Mouse (Mus musculus) left cerebral cortex, postnatal 36 days (tissue): ENCODE data around the gene Scn1b. TPM values are rescaled to one million over a fixed set of nuclear protein-coding genes. Genes with fewer than 3 reads are reported as not detected.

Experiments
- DNase-seq, 2 experiments: peaks; one replicate each; pipeline ENCODE4 v3.0.0; 2021 to 2022; ENCODE audit warnings: low spot score in 2 of 2, mixed read lengths in 1 of 2
- intact Hi-C: fragments of 180-260 bp; cut with DNase I; formaldehyde crosslinking; loops from one replicate; pipeline ENCODE4 v1.15.1; 2025
- total RNA-seq, 2 experiments: library from RNA; stranded (reverse); gene quantifications; 2 replicates each; pipeline ENCODE4 v1.2.3; 2021

Scn1b gene
- total RNA-seq, 2 experiments from 2014 or later, result 640 to 844 TPM

DNA sequence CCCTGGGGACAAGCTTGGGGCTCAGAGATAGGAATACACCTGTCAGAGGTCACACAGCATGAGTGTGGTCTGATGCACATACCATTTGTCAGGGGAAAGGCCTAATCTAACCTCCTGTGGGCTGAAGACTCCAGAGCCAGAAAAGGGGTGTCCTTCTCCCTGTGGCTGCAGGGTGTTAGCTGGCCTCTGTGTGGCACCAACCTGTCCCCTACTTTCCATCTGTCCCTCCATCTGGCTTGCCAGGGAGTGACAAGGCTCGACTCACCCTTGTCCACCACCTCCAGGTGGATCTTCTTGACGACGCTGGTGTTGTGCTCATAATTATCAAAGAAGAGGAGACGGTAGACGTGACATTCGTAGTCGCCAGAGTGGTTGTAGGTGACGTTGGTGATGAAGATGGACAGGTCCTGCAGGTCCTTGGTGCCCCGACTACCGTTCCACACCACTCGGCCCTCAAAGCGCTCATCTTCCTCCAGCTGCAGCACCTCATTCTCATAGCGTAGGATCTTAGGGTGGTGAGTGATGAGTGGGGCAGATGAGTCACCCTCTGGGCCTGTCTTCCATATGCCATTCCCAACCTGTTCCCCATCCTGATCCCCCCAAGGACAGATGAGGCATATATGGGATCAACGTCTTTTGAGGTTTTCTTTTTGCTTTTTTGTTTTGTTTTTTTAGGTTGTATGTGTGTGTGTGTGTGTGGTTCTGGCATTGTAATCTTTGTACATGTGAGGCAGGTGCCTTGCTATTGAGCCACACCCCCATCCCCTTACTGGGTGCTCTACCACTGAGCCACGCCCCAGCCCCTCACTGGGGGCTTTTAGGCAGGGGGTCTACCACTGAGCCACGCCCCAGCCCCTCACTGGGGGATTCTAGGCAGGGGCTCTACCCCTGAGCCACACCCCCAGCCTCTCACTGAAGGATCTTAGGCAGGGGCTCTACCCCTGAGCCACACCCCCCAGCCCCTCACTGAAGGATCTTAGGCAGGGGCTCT is 3.9 kb downstream of the Scn1b start:
- peak in 1 of 2 experiments; percentile 32 for DNase-seq
- intact Hi-C loops, result no loop called here

DNA sequence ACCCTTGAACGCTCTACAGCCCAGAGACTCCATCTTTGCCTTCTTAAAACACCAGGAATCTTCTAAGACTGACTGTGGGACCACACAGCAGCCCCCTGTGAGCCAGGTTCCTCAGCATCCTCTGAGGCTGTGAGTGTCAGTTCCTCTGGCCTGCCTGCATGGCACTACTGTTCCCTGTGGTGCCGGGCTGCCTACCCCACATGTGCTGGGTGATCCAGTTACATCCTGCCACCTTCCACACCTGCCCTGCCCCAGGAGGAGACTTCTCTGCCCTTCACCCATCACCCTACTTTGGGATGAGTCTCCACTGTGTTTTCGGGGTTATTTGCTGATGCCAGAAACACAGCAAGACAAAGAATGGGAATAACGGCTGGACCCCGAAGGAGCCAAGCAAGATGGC is 7.2 kb downstream of the Scn1b start:
- DNase-seq, result no peak
- intact Hi-C loops, result no loop called here

DNA sequence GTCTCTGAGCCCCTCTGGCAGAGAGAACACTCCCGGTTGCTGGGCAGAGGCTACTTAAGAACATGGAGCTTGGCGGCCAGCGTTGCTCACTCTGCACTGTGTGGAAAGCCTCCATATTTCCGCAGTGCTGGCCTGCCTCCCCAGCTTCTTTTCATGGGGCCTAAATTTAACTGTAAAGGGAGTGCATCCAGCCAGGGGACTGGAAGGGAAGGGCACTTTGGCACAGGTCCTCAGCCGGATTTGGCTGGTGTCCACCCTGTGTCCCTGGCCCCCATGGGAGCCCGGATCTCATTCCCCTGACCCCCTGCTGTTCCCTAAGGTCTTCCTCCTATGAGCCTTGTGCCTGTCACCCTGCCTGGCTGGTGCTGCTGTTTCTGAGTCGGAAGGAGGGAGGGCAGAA is 8.3 kb downstream of the Scn1b start:
- intact Hi-C loops, result no loop called here
- peak in 1 of 2 experiments; percentile 34 for DNase-seq

DNA sequence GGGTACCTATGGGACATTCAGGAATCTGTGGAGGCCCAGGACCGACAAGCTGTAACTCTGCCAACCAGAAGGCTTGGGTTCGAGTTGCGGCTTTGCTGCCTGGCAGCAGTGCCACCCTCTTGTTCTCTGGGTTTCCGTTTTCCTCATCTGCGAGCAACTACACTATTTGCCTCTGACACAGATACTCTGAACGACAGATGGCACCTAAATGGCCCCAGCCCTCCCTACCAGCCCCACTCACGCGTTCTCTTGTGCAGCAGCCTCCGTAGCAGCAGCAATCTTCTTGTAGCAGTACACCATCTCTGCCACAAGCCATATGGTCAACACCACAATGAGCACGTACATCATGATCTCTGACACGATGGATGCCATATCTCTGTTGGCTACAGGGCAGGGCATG is 9.3 kb downstream of the Scn1b start:
- intact Hi-C loops, result no loop called here

DNA sequence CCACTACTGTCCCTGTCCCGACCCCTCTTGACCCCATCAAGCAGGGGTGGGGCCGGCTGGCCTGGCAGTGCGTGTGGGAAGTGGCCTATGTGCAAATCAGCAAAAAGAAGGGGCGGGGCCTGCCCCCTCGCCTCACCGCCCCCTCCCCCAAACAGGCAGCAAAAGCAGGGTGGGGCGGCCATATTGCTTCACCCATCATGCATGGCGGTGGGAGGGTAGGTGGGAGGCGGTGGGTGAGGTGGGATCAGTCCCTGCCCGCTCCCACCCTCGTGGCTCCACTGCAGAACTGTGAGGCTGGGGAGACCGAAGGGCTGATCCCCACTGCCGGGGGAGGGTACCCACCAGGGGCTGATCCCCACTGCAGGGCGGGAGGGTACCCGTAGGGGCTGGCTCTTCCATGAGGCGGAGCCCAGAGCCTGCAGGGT is 10.1 kb downstream of the Scn1b start:
- intact Hi-C loops, result no loop called here
- DNase-seq, result no peak

More for the DNA sequence above, 9.3 kb downstream of the Scn1b start:
- DNase-seq, result no peak

DNA sequence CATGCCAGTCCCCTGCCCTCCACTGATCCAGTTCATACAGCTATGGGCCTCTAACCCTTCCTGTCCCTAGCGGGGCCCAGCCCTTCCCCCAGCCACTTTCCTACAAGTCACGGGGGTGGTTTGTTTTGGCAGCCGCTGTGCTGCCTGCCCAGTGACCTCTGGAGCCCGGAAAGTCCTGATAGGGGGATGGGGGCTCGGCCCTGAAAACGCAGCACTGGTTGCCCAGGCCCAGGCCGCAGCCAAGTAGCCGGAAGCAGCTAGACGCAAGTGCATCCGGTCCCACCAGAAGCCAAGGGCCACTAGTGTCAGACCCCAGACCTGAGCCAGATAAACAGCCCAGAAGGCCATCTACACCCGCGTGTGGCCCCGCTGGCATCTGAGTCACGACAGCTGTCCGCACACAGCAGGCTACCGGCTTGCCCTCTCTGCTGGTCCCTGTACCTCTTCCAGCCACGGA is 11.2 kb downstream of the Scn1b start:
- intact Hi-C loops, result no loop called here
- DNase-seq, result peak; percentile 35 to 43

DNA sequence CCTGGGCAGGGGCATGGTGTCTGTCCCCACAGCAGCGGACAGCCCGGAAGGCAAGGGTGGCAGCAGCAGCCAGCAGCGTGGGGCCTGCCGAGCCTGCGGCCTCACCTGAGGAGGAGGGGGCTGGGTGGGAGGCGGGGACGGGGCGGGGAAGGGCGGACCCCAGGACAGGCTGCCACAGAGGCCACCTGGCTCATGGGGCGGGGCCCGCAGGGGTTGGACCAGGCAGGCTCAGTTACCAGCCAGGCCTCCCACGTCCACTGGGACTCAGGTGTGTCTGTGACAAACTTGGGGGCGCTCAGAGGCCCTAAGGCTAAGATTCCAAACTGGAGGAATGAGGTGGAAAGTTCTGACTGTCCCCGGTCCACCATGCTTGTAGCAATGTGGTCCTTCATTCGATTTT is 11.6 kb downstream of the Scn1b start, which contains the start of gene Hpn:
Gene Hpn, minus strand, starts transcription at position 109 of the 400 bp plus-strand sequence.
- intact Hi-C loops, result no loop called here

DNA sequence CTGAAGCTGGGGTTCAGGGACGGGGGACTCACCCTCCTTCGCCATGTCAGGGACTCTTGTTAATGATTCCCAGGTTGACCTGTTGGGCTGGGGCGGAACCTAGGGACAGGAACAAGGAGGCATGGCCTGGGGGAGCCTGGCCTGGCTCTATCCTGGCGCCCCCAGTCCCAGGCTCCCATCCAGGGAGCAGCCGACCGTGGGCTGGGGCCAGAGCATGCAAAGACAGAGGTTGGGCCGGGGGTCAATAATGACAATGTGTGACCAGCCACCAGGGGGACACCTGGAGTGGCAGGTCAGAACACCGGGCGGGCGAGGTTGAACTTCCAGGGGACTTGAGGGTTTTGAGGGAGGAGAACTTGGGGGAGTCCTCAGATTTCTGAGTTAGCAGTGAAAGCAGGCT is 12.2 kb downstream of the Scn1b start:
- no peak for DNase-seq
- intact Hi-C loops, result no loop called here

More for the DNA sequence above, 11.6 kb downstream of the Scn1b start, which contains the start of gene Hpn:
- no peak for DNase-seq

DNA sequence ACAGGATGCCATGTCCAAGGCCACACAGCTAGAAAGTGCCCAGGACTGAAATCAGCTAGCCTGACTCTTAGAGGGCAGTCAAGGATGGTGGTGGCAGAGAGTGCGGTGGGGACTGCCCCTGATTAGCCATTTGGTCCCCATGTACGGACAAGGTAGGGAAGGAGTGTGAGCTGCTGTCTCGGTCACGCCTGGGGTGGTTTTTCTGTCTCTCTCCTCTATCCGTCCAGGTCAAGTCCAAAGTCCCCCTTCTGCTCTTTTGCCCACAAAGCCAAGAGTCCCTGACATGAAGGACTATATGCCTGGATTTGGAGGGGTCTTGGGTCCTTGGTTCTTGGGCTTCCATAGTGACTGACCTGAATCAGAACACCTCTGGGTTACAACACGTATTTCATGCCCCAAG is 13.0 kb downstream of the Scn1b start:
- DNase-seq, result no peak
- intact Hi-C loops, result no loop called here

DNA sequence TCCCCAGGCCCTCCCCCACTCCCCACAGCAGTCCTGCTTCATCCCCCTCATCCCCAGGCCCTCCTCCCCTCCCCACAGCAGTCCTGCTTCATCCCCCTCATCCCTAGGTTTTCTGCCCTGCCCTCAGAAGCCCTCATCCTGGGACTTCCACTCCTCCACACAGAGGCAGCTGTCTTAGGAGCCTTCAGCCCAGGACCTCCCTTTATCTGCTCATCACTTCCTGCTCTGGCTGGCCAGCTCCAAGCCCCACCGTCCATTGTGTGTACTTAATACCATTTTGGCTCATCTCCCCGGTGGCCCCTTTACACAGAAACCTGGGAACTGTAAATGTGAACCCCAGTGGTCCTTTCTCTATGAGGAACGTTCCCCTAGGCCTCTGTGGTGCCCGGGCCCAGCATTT is 14.8 kb downstream of the Scn1b start:
- intact Hi-C loops, result no loop called here
- no peak for DNase-seq

DNA sequence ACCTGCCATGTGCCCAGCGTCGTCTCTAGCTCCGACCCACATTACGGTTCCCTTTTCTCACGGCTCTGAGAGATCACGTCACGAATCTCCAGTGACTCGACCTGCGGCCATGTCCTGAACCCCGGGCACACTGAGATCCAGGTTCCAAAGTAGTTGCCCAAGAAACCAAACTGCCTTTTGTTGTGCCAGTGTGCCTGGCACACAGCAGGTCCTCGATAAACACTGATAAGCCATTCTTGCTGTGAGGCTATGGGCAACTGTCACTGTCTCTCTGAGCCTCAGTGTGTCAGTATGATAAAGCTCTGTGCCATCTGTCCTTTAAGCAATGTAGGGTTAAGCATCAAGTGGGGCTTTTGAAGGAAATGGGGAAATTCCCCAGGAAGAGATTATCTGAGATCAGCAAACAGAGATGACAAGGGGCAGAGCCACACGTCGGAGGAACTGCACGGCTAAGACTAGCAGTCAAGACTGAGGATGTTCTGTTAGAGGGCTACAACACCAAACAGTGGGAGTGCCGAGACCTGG is 15.9 kb downstream of the Scn1b start:
- no peak for DNase-seq
- intact Hi-C loops, result no loop called here

DNA sequence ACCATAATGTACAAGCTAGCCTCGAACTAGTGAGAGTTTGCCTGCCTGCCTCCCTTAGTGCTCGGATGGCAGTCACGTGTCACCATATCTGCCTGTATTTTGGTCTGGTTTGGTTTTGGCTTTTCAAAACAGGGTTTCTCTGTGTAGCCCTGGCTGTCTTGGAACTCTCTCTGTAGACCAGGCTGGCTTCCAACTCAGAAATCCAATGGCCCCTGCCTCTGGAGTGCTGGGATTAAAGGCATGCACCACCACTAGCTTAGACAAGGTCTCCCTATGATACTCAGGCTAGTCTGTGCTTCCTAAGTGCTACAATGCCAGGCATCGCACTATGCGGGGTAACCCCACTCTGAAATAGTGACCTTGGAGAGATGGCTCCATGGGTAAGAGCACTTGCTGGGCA is 17.0 kb downstream of the Scn1b start:
- DNase-seq, result no peak
- intact Hi-C loops, result no loop called here

DNA sequence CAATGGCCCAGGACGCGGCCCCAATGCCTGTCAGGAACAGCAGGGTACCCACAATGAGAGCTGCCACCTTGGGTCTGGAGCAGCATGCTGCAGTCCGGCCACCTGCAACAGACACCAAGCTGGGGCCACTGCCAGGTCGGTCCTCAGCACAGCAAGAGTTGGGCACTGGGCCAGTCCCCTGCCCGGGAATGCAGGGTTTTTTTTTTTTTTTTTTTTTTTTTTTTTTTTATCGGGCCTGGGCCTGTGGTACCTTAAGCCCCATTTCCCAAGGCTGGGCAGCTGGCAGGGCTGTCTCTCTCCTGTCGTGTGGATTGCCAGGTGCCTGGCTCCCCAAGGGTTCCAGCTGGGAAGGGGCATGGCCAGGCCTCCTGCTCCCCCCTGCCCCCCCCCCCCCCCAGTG is 17.7 kb downstream of the Scn1b start:
- intact Hi-C loops, result no loop called here
- no peak for DNase-seq

DNA sequence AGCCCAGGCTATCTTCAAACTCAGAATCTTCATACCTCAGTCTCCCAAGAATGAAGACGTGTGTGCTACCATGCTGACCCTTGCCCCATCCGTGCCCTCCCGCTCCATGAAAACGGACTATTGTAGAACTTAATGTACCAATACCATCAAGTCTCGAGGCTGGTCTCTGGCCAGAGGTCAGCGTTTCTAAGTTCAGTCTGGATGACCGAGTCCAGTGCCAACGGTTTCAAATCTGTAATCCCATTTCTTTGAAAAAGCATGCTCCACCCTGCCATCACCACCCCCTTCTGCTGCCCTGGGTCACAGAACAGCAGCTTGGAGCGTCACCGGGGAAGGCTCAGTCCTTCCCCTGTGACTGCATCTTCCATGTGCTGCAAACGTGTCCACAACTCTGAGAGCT is 19.0 kb downstream of the Scn1b start:
- DNase-seq, result no peak
- intact Hi-C loops, result no loop called here

DNA sequence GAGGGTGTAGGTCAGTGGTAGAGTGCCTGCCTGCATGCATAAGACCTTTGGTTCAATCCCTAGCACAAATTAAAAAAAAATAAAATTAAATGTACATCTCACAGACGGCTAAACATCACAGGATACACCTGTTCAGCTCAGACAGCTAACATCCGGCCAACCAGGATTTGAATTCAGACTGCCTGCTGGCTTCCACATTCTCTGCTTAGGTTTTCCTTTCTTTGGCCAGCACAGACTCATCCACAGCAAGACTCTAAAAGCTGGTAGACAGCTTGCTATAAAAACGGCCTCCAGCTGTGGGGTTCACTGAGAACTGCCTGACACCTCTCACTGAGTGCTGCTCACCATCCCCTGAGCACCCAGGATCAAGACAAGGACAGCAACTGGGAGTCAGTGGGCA is 20.6 kb downstream of the Scn1b start:
- DNase-seq, result no peak
- intact Hi-C loops, result no loop called here

DNA sequence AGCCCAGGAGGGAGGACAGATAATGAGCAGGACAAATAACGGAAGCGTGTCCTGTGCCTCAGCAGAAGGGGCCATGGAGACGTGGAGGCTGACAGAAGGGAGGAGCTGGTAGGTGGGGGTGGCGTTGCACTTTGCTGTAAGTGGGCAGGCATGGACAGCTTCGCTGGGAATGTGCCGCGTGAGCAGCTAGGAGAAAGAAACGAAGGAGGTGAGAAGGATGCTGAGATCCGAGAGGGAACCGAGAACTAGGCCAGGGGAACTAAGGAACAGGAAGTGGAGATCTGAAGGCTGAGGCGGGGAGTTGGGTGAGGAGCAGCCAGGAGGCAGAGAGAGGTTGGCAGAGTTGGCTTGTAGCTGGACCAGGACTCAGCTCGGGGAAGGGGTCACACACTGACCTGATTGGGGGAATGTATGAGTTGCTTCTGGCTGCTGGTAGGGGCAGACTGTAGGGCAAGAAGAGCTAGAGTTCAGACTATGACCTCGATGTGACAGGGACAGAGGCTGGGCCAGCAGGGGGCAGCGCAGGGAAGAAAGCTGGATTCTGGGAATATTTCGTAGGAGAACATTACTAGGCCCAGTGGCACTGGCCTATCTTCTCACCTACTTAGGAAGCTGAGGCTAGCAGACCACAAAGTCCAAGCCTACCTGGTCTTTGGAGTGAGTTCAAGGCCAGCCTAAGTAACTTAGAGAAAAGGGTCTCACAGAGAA is 21.6 kb downstream of the Scn1b start:
- DNase-seq, result peak; percentile 67 to 69
- intact Hi-C loops, result no loop called here

DNA sequence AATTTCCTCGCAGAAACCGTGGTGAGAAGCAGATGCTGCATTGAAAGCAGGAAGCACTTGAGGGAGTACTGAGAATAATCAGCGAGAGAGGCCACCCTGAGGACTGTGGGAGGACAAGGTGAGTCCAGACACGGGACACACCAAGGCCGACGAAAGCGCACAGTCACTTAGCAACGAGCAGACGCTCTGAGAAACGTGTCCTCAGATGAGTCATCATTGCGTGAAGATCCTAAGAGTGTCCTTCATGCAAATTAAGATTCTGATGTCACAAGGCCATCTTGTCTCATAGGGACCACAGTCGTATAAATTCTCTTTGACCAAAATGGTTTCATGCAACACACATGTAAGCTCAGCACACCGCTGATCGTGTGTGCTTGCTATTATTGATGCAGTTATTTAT is 26.0 kb downstream of the Scn1b start:
- intact Hi-C loops, result no loop called here
- DNase-seq, result no peak

DNA sequence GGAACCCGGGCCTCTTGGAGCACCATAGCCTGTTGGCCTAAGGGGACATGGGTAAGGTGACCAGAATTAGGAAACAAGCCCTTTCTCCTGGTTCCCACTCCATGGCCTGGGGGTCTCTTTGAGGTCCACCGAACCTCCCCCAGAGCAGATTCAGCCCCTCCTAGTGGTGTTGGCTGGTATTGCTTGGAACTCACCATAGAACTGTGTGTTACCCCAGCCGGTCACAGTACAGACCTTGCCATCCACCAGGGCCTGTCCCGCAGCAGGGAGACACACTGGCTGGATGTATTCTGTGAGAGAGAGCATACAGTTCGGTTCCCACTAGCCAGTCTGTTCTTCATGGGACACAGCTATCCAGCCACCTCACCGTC is 27.2 kb downstream of the Scn1b start:
- intact Hi-C loops, result loop anchor here (5.0 kb wide), 1 partner anchor 142 kb away; the partner anchor contains the start of gene Usf2
- no peak for DNase-seq

DNA sequence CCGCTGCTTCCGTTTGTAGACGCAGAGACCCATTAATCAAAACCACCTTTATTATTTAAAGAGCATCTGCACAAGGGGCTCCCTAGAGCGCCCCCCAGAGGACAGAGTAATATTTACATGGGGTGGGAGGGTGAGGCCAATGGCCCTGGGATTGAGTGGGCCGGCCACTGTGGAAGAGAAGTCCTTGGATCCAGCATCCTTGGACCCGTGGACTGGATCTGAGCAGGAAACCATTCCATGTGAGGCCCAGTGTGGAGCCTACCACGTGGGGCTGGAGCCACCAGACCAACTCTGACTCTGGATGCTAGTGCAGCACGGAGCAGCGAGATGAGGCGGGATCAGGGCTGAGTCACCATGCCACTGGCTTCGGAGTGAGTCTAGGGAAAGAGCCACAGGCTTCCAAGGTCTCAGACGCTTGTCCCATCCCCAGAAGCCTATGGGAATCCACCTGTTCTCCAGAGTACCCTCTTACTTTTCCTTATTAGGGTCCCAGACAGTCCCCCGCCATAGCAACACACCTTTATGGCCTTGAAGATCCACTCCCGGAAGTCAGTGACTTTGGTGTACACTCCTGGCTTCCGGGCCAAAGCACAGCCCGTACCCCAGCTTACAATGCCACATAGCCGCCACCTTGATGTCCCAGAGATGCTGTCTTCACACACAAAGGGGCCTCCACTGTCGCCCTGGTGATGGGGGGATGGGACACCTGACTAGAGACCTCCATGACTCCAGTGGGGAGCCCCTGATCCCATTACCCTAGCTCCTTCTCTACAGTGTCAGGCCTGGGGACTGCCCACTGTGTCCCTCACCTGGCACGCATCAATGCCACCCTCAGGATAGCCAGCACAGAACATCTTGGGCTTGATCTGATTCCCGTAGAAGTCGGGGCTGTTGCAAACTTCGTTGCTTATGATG is 27.8 kb downstream of the Scn1b start:
- intact Hi-C loops, result loop anchor here (5.0 kb wide), 1 partner anchor 142 kb away; the partner anchor contains the start of gene Usf2
- no peak for DNase-seq
